8 mouse cellular contexts compared by ENCODE assay signal in the genomic region with DNA sequence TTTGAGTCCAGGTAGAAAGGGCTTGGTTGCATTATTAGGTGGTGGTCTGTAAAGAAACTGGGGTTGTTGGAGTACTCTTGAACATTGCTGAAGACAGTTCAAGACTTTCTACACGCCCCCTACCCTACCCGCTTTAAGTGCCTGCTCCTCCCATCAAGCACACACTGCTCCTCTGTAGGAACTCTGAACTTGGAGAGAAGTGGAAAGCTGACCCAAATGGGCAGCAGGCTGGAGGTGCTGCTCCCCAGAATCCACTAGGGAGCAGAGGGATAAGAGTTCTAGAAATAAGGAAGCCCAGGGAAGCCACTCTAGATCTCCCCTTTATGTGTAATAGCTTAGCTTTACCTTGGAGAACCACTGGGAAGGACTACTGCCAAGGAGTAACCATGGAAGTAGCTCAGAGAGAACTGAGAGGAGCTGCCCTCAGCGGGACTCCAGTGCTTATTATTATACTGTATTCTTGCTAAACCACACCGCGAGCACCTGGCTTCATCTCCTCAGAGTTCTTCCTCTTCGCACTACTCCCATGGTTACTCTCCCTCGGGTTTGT. TPM values are rescaled to one million over a fixed set of nuclear protein-coding genes. Genes with fewer than 3 reads are reported as not detected.
DNase-seq lines count a peak whose midpoint lies in the region; ATAC-seq and TF ChIP-seq lines count a peak whose summit lies in the region.

No protein-coding gene starts in this region.

- peak; percentile 52; the same call in 1 of the 2 replicates for ATAC-seq in limb, embryonic 12.5 days (ENCODE audit: insufficient number of reproducible peaks, insufficient read depth, low FRiP score, low TSS enrichment, low read depth)
- no peak for ATAC-seq in neural tube, embryonic 15.5 days (ENCODE audit: low FRiP score)

- H3K79me2 ChIP-seq in C2C12 (ENCODE audit: control insufficient read depth, insufficient read depth) = peaks cover 45% of the 10 kb centered on the region

- H3K36me3 ChIP-seq in C2C12 (ENCODE audit: control insufficient read depth, insufficient read depth) = peaks cover 9% of the 10 kb centered on the region
- H3K36me3 ChIP-seq in heart, embryonic 10.5 days = no peaks in the 10 kb centered on the region
- no peaks in the 10 kb centered on the region for H3K36me3 ChIP-seq in limb, embryonic 12.5 days
- no peaks in the 10 kb centered on the region for H3K36me3 ChIP-seq in neural tube, embryonic 15.5 days

- peak overlapping the region; percentile 74 for H3K4me3 ChIP-seq in C2C12 (ENCODE audit: insufficient read depth, poor library complexity, severe bottlenecking)
- H3K4me3 ChIP-seq in heart, embryonic 10.5 days = peak overlapping the region; percentile 84
- H3K4me3 ChIP-seq in limb, embryonic 12.5 days (replicated peaks) = peak overlapping the region; percentile 92
- H3K4me3 ChIP-seq in neural tube, embryonic 15.5 days (replicated peaks) = peak overlapping the region; percentile 68

- H3K9me3 ChIP-seq in heart, embryonic 10.5 days = no peaks in the 10 kb centered on the region
- H3K9me3 ChIP-seq in limb, embryonic 12.5 days = no peaks in the 10 kb centered on the region
- H3K9me3 ChIP-seq in neural tube, embryonic 15.5 days (replicated peaks) = no peaks in the 10 kb centered on the region

- peaks cover 28% of the 10 kb centered on the region for H3K4me1 ChIP-seq in heart, embryonic 10.5 days
- peaks cover 24% of the 10 kb centered on the region for H3K4me1 ChIP-seq in limb, embryonic 12.5 days (replicated peaks)
- H3K4me1 ChIP-seq in neural tube, embryonic 15.5 days = peaks cover 27% of the 10 kb centered on the region

- no peak for TF ChIP-seq CTCF in C2C12 (IDR thresholded peaks at IDR 0.05; ENCODE audit: control insufficient read depth, insufficient read depth, insufficient read length)

- no peaks in the 10 kb centered on the region for H3K27me3 ChIP-seq in C2C12 (ENCODE audit: control insufficient read depth, insufficient read depth, insufficient read length)
- 0 out of 2 replicates have a peak, but pooled peaks cover 3% of the 10 kb centered on the region for H3K27me3 ChIP-seq in heart, embryonic 10.5 days (ENCODE audit: insufficient read depth, poor library complexity, severe bottlenecking)
- H3K27me3 ChIP-seq in limb, embryonic 12.5 days = peaks cover 17% of the 10 kb centered on the region
- peaks cover 15% of the 10 kb centered on the region for H3K27me3 ChIP-seq in neural tube, embryonic 15.5 days (replicated peaks)

- H3K27ac ChIP-seq in heart, embryonic 10.5 days = peak overlapping the region; percentile 97
- H3K27ac ChIP-seq in limb, embryonic 12.5 days = peak overlapping the region; percentile 84
- 0 out of 2 replicates have a peak overlapping the region, but pooled peaks have one; percentile 73 for H3K27ac ChIP-seq in neural tube, embryonic 15.5 days (replicated peaks)

- peaks cover 37% of the 10 kb centered on the region for H3K79me3 ChIP-seq in C2C12 (ENCODE audit: low read depth)

- H3K9ac ChIP-seq in limb, embryonic 12.5 days (replicated peaks) = peak overlapping the region; percentile 94; the same call in 1 of the 2 replicates
- H3K9ac ChIP-seq in neural tube, embryonic 15.5 days (replicated peaks) = peak overlapping the region; percentile 70

- 5% methylated on average over 7 of the region's 7 CpGs for WGBS in heart, embryonic 10.5 days
- 12% methylated on average over 7 of the region's 7 CpGs for WGBS in limb, embryonic 12.5 days
- 10% methylated on average over 7 of the region's 7 CpGs for WGBS in neural tube, embryonic 15.5 days

- H3K4me2 ChIP-seq in limb, embryonic 12.5 days = peak overlapping the region; percentile 83
- H3K4me2 ChIP-seq in neural tube, embryonic 15.5 days = peak overlapping the region; percentile 99

- peak; percentile 10 for DNase-seq in MN1 (ENCODE audit: low spot score)
- no peak for DNase-seq in heart, embryonic 10.5 days (ENCODE audit: low spot score)
- no peak for DNase-seq in spleen, postnatal 4 days (ENCODE audit: low spot score in 2 of 2)
- DNase-seq in spleen, postnatal 36 days (ENCODE audit: low spot score in 2 of 2) = no peak
- DNase-seq in right cerebral cortex, postnatal 4 days = no peak

- peak overlapping the region; percentile 10 for H3ac ChIP-seq in C2C12 (ENCODE audit: control insufficient read depth, insufficient read length, low read depth)

TF ChIP-seq in C2C12, 6 proteins besides CTCF, POLR2A, EP300 and RAD21:
- TF ChIP-seq MYOG (IDR thresholded peaks at IDR 0.05; ENCODE audit: control insufficient read depth, extremely low read depth, insufficient read length) (no peak), USF1 (IDR thresholded peaks at IDR 0.05; ENCODE audit: low read depth) (no peak), FOSL1 (IDR thresholded peaks at IDR 0.05; ENCODE audit: insufficient read depth, low read length, poor library complexity, severe bottlenecking) (no peak), MYOD1 (IDR thresholded peaks at IDR 0.05; ENCODE audit: control insufficient read depth, insufficient read length, low read depth) (no peak), MAX (IDR thresholded peaks at IDR 0.05) (no peak), CEBPB (IDR thresholded peaks at IDR 0.05; ENCODE audit: low read depth) (no peak)

RNA-seq across cellular contexts. Expression of a gene that starts 0.7 kb away (rescaled TPM):
- polyA plus RNA-seq in C2C12 (2012; fragmentation: generic; extraction: Trizol) = 19.9 TPM
- 9.0 and 9.3 TPM in 2 replicates for polyA plus RNA-seq in heart, embryonic 10.5 days (2016; fragmentation: Nextera tagmentation; extraction: Ambion mirVana)
- polyA plus RNA-seq in limb, embryonic 12.5 days (2016; fragmentation: Nextera tagmentation; extraction: Ambion mirVana) = 6.9 and 7.2 TPM in 2 replicates
- 3.4 and 4.6 TPM in 2 replicates for polyA plus RNA-seq in neural tube, embryonic 15.5 days (2015; fragmentation: Nextera tagmentation; extraction: Ambion mirVana)

RNA-seq across cellular contexts. Expression of a gene that starts 8.9 kb away (rescaled TPM):
- 29.6 TPM for polyA plus RNA-seq in C2C12 (2012; fragmentation: generic; extraction: Trizol)
- polyA plus RNA-seq in heart, embryonic 10.5 days (2016; fragmentation: Nextera tagmentation; extraction: Ambion mirVana) = 104 and 128 TPM in 2 replicates
- 152 and 160 TPM in 2 replicates for polyA plus RNA-seq in limb, embryonic 12.5 days (2016; fragmentation: Nextera tagmentation; extraction: Ambion mirVana)
- polyA plus RNA-seq in neural tube, embryonic 15.5 days (2015; fragmentation: Nextera tagmentation; extraction: Ambion mirVana) = 96.3 and 105 TPM in 2 replicates
